Mouse (Mus musculus): ENCODE results near the gene Bbof1.

The Bbof1 gene

DNA sequence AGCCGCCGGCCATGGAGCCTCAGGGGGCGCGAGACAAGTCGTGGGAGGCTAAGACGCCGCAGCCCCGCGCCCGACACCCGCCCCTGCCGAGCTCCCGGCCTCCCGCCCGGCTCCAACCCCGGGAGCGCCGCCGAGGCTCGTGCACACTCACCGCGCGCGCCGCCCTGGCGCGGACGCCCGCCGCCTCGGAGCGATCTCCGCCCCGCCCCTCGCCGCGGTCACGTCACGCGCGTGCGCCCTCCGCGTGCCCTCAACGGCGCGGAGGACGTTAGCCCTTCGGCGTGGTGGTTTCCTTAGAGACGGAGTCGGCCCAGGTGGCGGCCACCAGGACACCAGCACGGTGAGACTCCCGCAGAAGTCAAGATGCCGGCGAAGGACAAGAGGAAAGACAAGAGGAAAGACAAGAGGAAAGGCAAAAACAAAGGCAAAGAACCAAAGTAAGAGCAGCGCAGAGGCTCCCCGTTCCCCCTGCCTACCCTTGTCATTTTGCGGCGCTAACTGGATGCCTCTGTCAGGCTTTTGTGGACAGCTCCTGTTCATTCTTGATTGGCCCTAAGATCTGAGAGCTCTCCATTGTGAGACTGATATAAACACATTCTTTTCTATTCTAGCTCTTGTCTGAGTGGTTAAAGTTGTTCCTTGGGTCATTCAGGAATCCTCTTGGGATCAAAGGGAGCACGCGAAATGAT is at the start of gene Bbof1, which contains the start of gene Entpd5:
Gene Bbof1 (plus strand): TSS at position 253 of the 689 bp plus-strand sequence.
Gene Entpd5 (minus strand): TSS at position 211 of the 689 bp plus-strand sequence.
- DNase-seq (ENCODE audit: low read depth), result peak; percentile 92

GRCm38 (mm10) chr12:84361555-84362489 is 47.0 kb upstream of the Bbof1 start, which contains the start of the genes Coq6 and Fam161b:
TSS of gene Coq6 (plus strand) at chr12:84361657.
TSS of gene Fam161b (minus strand) at chr12:84361833.
- peak; percentile 97 for DNase-seq (ENCODE audit: low read depth)

- no peak for DNase-seq (ENCODE audit: low read depth)
Measured at GRCm38 (mm10) chr12:84362872-84363271, 46.0 kb upstream of the Bbof1 start.

DNA sequence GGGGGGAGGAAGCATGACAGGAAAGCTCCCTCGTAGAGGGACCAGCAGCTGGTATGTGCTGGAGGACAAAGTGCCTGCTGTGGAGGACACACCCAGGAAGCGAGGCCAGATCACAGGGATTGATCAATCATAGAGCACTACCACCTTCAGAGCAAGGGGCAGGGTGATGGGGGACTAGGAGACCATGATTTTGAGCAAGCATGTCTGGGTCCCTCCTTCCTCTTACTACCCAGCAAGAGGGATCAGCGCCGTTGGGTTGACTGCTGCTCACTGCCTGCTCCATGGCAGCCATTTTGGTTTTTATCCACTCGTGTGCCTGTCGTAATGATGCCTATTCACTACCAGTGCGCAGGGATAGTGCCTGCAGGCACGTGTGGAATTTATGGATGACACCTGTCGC is 44.6 kb upstream of the Bbof1 start:
- DNase-seq (ENCODE audit: low read depth), result no peak

DNA sequence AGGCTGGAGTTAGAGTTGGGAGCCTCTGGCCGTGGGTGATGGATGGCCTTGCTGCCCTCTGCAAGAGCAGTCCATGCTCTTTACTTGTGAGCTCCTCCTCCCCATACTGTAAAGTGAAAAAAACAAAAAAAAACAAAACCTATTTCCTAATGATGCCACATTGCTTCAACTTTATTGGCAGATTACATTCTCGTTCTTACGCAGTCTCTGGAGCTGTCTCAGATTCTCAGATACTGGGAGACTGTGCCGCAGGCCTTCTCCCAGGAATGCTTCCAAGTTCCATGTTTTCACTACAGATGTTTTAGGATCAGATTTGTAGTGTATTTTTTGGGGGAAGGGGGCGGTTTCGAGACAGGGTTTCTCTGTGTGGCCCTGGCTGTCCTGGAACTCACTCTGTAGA is 43.7 kb upstream of the Bbof1 start:
- no peak for DNase-seq (ENCODE audit: low read depth)

DNA sequence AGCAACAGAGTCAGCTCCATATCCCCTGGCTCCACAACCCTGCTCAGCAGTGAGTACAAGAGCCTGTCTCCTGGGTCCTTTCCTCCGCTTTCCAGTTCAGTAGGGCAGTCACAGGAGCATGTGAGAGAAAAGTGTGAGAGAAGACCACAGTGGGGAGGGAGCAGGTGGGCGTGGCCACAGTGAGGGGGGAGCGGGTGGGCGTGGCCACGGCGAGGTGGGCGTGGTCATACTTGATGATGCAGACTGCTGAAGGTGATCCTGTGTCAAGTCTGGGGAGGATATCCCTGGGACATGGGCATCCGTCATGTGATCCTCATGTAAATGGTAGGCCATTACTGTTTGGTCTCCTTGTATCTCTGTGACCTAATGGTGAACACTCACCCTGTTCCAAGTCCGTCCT is 41.9 kb upstream of the Bbof1 start:
- peak; percentile 16 for DNase-seq (ENCODE audit: low read depth)

GRCm38 (mm10) chr12:84371647-84372046 is 37.2 kb upstream of the Bbof1 start:
- no peak for DNase-seq (ENCODE audit: low read depth)

DNA sequence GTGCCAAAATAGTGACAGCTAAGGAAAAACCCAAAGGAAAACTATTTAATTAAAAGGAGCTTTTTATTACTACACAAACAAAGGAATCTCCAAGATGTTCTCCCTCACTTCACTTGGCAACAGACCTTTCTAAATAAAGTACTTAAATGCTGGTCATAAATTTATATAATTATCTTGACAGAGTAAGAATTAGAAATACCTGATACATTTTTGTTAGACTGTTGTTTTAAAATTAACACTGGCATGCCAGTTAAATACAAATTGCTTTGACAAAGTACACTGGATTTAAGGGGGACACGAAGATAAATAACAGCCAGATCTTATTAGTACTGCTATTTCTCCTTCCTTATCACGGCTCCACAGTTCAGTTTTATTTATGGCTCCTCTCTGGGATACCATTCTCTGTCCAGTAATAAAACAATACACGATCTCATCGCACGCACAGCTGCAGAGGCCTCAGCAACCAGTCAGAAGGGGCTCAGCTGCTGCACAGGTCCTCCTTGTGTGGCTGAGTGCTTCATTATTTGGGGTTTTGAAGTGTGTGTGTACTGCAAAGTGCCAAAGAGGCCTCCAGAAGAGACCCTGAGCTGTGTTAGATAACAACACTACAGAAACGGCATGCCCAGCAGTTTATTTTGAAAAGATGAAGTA is 34.9 kb upstream of the Bbof1 start:
- DNase-seq (ENCODE audit: low read depth), result no peak

GRCm38 (mm10) chr12:84382369-84382768 is 26.5 kb upstream of the Bbof1 start:
- DNase-seq (ENCODE audit: low read depth), result no peak

GRCm38 (mm10) chr12:84384644-84385081 is 24.2 kb upstream of the Bbof1 start:
- DNase-seq (ENCODE audit: low read depth), result no peak

DNA sequence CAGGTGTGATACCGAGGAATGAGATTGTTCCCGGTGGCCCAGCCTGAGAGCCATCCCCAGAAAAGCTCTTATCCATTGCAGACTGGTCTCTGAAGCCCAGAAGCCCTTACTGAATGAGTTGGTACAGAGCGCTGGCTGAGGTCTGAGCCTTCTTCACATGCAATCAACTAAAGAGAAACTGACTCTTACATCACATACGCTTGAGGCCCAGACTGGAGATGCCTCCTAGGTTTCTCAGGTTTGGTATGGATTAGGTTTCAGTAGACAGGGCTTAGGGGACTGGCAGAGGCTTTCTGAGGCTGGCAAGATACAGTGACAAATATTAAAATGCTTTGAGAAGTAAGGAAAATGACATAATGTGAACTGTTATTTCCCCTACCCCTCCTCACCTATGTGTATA is 23.5 kb upstream of the Bbof1 start:
- no peak for DNase-seq (ENCODE audit: low read depth)

DNA sequence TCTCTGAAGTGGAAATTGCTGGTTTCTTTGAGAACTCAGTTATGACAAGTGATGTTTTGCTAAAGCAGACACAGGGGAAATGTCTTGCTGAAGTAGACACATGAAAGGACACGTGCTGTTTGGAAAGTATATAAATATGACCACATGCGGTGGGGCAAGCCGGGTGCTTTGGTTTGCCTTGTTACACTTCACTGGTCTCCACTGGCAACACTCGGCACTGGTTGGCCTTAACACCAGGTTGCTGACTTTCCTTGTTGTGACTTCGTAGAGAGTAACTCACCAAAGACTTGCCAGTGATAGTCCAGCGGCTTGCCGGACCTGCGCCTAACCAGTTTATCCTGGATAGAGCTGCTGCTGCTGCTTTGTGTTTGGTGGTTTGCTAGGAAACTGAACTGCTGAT is 20.8 kb upstream of the Bbof1 start:
- no peak for DNase-seq (ENCODE audit: low read depth)

- peak; percentile 38 for DNase-seq (ENCODE audit: low read depth)
Measured at GRCm38 (mm10) chr12:84388774-84389400, 20.0 kb upstream of the Bbof1 start.

- DNase-seq (ENCODE audit: low read depth), result no peak
Measured at GRCm38 (mm10) chr12:84390336-84390735, 18.5 kb upstream of the Bbof1 start.

DNA sequence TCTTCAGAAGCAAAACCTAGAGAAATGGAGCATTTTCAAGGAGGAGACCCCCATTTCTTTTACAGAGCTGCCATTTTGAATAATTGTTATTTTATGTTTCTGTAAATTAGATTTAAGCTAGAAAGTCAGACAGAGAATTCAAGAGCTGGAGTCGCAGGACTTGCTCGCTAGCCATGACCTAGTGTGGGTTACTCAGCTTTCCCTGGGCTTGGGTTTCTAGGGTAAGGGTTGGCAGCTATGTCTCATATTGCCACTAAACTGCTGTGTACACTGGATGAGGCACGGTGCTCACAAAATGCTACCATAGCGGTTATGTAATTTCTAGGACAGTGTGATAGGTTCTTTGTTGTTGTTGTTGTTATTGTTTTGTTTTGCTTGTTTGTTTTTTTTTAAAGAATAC is 16.2 kb upstream of the Bbof1 start:
- DNase-seq (ENCODE audit: low read depth), result no peak

DNA sequence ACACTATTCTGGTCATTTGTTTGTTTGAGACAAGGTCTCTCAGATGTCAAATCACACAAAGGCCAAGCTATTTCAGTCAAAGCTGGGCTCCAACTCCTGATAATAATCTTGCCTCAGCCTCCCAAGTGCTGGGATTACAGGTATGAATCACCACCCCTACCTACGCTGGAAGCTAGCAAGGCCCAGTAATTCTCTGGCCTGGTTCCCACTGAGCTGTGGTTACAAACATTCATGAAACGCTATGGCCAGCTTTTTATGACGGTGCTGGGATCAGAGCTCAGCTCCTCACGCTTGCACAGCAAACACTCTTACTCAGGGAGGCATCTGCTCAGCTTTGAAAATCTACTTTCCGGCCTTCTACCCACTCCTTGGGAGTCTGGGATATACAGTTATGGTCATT is 15.0 kb upstream of the Bbof1 start:
- DNase-seq (ENCODE audit: low read depth), result no peak

DNA sequence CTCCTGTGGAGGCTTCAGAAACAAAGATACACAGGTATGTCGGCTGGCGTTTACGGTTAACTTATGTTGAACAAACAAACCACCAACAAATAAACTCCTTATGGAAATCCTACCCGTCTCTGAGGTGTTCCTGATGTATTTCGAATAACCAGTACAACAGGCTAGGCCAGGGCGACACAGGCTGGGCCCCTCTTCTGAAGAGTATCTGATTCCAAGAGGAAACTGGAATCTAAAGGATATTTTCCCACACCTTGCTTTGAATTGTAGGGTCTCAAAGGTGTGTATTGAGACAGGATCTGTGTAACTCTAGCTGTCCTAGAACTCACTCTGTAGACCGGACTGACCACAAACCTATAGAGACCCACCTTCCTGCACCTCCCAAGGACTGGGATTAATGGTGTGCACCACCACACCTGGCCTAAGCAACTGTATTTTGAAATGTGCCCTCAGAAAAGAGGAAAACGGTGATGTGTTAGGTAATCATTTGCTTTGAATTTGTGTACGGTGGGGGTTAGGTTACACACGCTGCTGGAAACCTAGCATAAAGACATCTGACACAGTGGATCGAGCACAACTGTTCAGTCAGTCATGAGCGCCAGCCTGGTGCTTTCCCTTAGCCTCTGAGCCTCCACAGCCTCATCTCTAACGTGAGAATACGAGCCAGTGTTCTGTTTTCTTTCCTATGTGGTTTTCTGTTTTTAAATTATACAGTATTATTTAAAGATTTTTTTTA is 11.8 kb upstream of the Bbof1 start:
- DNase-seq (ENCODE audit: low read depth), result no peak

DNA sequence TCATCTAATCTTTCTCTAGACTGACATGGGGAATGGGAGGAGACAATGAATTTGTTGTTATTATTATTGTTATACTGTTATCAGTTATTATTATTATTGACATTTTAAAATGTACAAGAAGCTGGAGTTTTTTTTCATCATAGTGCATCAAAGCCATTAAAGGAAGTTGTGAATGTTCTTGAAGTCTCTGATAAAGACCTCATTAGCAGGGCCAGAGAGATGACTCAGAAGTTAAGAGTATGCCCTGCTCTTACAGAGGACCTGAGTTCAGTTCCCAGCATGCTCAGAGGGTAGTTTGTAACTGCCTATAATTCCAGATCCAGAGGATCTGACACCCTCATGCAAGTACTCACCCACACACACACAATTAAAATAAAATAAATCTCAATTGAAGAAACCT is 11.2 kb upstream of the Bbof1 start:
- DNase-seq (ENCODE audit: low read depth), result no peak

GRCm38 (mm10) chr12:84398629-84399028 is 10.2 kb upstream of the Bbof1 start:
- DNase-seq (ENCODE audit: low read depth), result no peak

DNA sequence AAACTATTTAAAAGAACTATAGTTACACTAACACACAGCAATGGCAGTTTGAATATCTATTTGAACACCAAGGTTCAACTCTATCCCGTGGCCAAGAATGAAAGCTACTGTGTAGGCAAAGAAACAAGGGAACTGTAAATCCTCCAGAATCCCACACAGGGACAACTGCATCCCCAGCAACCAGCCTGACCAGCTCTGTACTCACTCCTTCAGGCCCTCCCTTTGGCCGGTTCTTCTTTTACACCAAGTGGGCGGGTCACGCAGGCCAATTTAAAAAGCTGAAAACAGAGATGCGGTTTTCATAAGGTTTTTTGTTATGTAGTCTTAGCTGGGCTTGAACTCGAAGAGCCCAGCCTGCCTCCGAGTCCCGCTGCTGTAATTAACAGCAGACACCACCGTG is 9.7 kb upstream of the Bbof1 start:
- no peak for DNase-seq (ENCODE audit: low read depth)

DNA sequence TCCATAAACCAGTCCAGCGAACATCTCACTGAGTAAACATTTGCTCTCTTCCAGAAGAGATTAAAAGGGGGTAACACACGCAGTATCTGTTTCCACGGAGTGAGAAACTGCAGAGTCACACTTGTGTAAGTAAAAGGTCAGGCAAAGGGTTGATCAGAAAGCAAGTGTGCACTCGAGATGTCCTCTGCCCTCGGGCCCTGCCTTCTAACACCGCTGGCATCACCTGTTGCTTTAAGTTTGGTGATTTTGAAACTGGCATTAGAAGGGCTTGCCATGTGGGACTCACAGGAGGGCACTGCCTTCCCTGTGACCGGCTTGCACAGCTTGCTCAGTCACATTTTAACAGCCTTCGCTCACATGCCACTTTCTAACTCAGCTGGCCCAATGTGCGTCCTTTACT is 9.2 kb upstream of the Bbof1 start:
- no peak for DNase-seq (ENCODE audit: low read depth)
